9 mouse cellular contexts compared by ENCODE assay signal in the genomic region with DNA sequence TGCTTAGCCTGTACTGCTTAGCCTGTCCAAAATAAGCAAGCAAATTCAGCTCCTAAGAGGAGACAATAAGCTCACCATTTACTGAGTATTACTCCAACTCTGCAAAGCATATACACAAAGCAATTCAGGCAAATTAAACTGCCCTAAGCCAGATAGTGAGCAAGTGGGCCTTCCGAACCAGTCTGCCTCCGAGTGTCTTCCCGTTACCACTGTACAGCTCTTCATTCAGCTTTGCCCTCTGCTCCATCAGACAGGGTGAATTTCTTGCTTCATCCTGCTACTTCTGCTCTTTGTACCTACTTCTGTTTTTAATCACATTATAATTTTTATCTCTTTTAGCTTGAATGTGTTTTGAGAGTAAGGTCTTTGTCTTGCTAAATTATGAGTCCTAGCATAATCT. TPM values are rescaled to one million over a fixed set of nuclear protein-coding genes. Genes with fewer than 3 reads are reported as not detected.
A peak's percentile ranks its signal among the peaks of the same experiment; 100 is the strongest.
DNase-seq lines count a peak whose midpoint lies in the region; ATAC-seq lines count a peak whose summit lies in the region.
"Had no signal": no experiment of that assay in that cellular context is flagged by ENCODE, and none has a peak within 500 bp of the region (broad histone marks: within the 10 kb centered on the region; RNA-seq: fewer than 3 reads in every experiment).

No protein-coding gene starts in this region.

- H3K9ac ChIP-seq in limb, embryonic 13.5 days: no peak overlapping the region
- H3K9ac ChIP-seq in forebrain, embryonic 13.5 days: peak overlapping the region; percentile 99
- H3K9ac ChIP-seq in liver, embryonic 13.5 days: 0 out of 2 replicates have a peak overlapping the region, but pooled peaks have one; percentile 26
- peak overlapping the region; percentile 97; the same call in 1 of the 2 replicates for H3K9ac ChIP-seq in neural tube, embryonic 14.5 days (replicated peaks; ENCODE audit: low read depth, low read length)

- no peaks in the 10 kb centered on the region for H3K9me3 ChIP-seq in limb, embryonic 13.5 days
- H3K9me3 ChIP-seq in limb, embryonic 10.5 days (replicated peaks): no peaks in the 10 kb centered on the region
- H3K9me3 ChIP-seq in forebrain, embryonic 13.5 days (replicated peaks): no peaks in the 10 kb centered on the region
- H3K9me3 ChIP-seq in liver, embryonic 13.5 days (replicated peaks): no peaks in the 10 kb centered on the region
- H3K9me3 ChIP-seq in neural tube, embryonic 14.5 days (ENCODE audit: control insufficient read depth, low read length): no peaks in the 10 kb centered on the region

- peak overlapping the region; percentile 80 for H3K4me2 ChIP-seq in limb, embryonic 13.5 days (replicated peaks)
- peak overlapping the region; percentile 69 for H3K4me2 ChIP-seq in forebrain, embryonic 13.5 days
- H3K4me2 ChIP-seq in liver, embryonic 13.5 days: peak overlapping the region; percentile 96
- peak overlapping the region; percentile 75 for H3K4me2 ChIP-seq in neural tube, embryonic 14.5 days (ENCODE audit: low read depth, low read length)

- H3K4me1 ChIP-seq in limb, embryonic 13.5 days: peaks cover 15% of the 10 kb centered on the region
- 0 out of 2 replicates have a peak, but pooled peaks cover 4% of the 10 kb centered on the region for H3K4me1 ChIP-seq in limb, embryonic 10.5 days
- H3K4me1 ChIP-seq in forebrain, embryonic 13.5 days: peaks cover 36% of the 10 kb centered on the region
- peaks cover 35% of the 10 kb centered on the region for H3K4me1 ChIP-seq in liver, embryonic 13.5 days (replicated peaks)
- peaks cover 19% of the 10 kb centered on the region for H3K4me1 ChIP-seq in neural tube, embryonic 14.5 days (ENCODE audit: control insufficient read depth, insufficient read depth, low read length)

- no peaks in the 10 kb centered on the region for H3K27me3 ChIP-seq in limb, embryonic 13.5 days
- no peaks in the 10 kb centered on the region for H3K27me3 ChIP-seq in limb, embryonic 10.5 days (ENCODE audit: low read depth, poor library complexity, severe bottlenecking)
- H3K27me3 ChIP-seq in forebrain, embryonic 13.5 days: no peaks in the 10 kb centered on the region
- H3K27me3 ChIP-seq in liver, embryonic 13.5 days: no peaks in the 10 kb centered on the region
- H3K27me3 ChIP-seq in neural tube, embryonic 14.5 days (ENCODE audit: control insufficient read depth, insufficient read depth, low read length): no peaks in the 10 kb centered on the region

- no peak overlapping the region for H3K4me3 ChIP-seq in limb, embryonic 13.5 days
- H3K4me3 ChIP-seq in limb, embryonic 10.5 days: no peak overlapping the region
- H3K4me3 ChIP-seq in forebrain, embryonic 13.5 days: peak overlapping the region; percentile 92
- H3K4me3 ChIP-seq in liver, embryonic 13.5 days (replicated peaks): peak overlapping the region; percentile 17; the same call in 1 of the 2 replicates
- peak overlapping the region; percentile 97 for H3K4me3 ChIP-seq in neural tube, embryonic 14.5 days (ENCODE audit: low read depth, low read length)

- no peak for DNase-seq in limb, embryonic 10.5 days (ENCODE audit: low spot score)
- no peak for DNase-seq in liver, embryonic 13.5 days
- no peak for DNase-seq in adrenal gland, postnatal 4 days (ENCODE audit: low spot score in 2 of 2)
- no peak for DNase-seq in kidney, adult 8-10 months
- no peak for DNase-seq in spleen, adult 12 weeks (ENCODE audit: low spot score)
- DNase-seq: thymus, postnatal 14 days had no signal

- no peaks in the 10 kb centered on the region for H3K36me3 ChIP-seq in limb, embryonic 13.5 days
- H3K36me3 ChIP-seq in limb, embryonic 10.5 days: no peaks in the 10 kb centered on the region
- H3K36me3 ChIP-seq in forebrain, embryonic 13.5 days (ENCODE audit: poor library complexity, severe bottlenecking): no peaks in the 10 kb centered on the region
- no peaks in the 10 kb centered on the region for H3K36me3 ChIP-seq in liver, embryonic 13.5 days
- no peaks in the 10 kb centered on the region for H3K36me3 ChIP-seq in neural tube, embryonic 14.5 days (ENCODE audit: control insufficient read depth, insufficient read depth, low read length)

- WGBS in limb, embryonic 13.5 days: 88% methylated on average over 3 of the region's 3 CpGs
- WGBS in limb, embryonic 10.5 days: 87% methylated on average over 3 of the region's 3 CpGs
- WGBS in forebrain, embryonic 13.5 days: 60% methylated on average over 3 of the region's 3 CpGs
- WGBS in liver, embryonic 13.5 days (ENCODE audit: insufficient replicate concordance): 79% methylated on average over 3 of the region's 3 CpGs
- WGBS in neural tube, embryonic 14.5 days: 65% methylated on average over 3 of the region's 3 CpGs

- ATAC-seq in limb, embryonic 13.5 days (ENCODE audit: low FRiP score, low read depth): no peak
- ATAC-seq in forebrain, embryonic 13.5 days: no peak
- no peak for ATAC-seq in liver, embryonic 13.5 days (ENCODE audit: low read depth)
- no peak for ATAC-seq in neural tube, embryonic 14.5 days (ENCODE audit: low read depth)

- H3K27ac ChIP-seq in limb, embryonic 13.5 days: no peak overlapping the region
- H3K27ac ChIP-seq in limb, embryonic 10.5 days: no peak overlapping the region
- no peak overlapping the region for H3K27ac ChIP-seq in forebrain, embryonic 13.5 days
- no peak overlapping the region for H3K27ac ChIP-seq in liver, embryonic 13.5 days
- H3K27ac ChIP-seq in neural tube, embryonic 14.5 days (ENCODE audit: low read depth, low read length): no peak overlapping the region

RNA-seq across cellular contexts. Expression of a gene that starts 1.9 kb away (rescaled TPM):
- polyA plus RNA-seq in limb, embryonic 13.5 days (2015; fragmentation: Nextera tagmentation; extraction: Ambion mirVana): 10.4 and 11.6 TPM in 2 replicates
- 4.4 and 7.2 TPM in 2 replicates for polyA plus RNA-seq in limb, embryonic 10.5 days (2016; fragmentation: Nextera tagmentation; extraction: Ambion mirVana)
- polyA plus RNA-seq in forebrain, embryonic 13.5 days (2015; fragmentation: Nextera tagmentation; extraction: Ambion mirVana): 28.0 and 31.1 TPM in 2 replicates
- polyA plus RNA-seq in liver, embryonic 13.5 days (2015; fragmentation: Nextera tagmentation; extraction: Ambion mirVana): 4.5 and 5.9 TPM in 2 replicates
- 68.1 and 68.3 TPM in 2 replicates for polyA plus RNA-seq in neural tube, embryonic 14.5 days (2014; fragmentation: Nextera tagmentation; extraction: Ambion mirVana)
- 10 to 100 TPM; 27.9 to 28.1 TPM for total RNA-seq in adrenal gland, postnatal 4 days (2021)

Comparison
In these comparisons a context has a peak if more than half of its experiments do, and no peak if none do; other contexts are left out.
1. H3K4me3 ChIP-seq: peak in forebrain, embryonic 13.5 days (single experiment), liver, embryonic 13.5 days (single experiment) and neural tube, embryonic 14.5 days (single experiment); none in limb, embryonic 13.5 days (single experiment) and limb, embryonic 10.5 days (single experiment).
2. Peak in every context shown above with its lines, with median percentiles within 50 percentile points of each other: H3K4me2 ChIP-seq.